In genomic region chr4:130913077-130913476, GRCm38 (mm10) we compare ENCODE assay signal across 8 mouse cellular contexts. TPM values are rescaled to one million over a fixed set of nuclear protein-coding genes. Genes with fewer than 3 reads are reported as not detected.
DNase-seq lines count a peak whose midpoint lies in the region; ATAC-seq and TF ChIP-seq lines count a peak whose summit lies in the region.

Gene Laptm5, plus strand, starts transcription at chr4:130913125.

- no peak within 1 kb of the TSS for H3K9ac ChIP-seq in heart, embryonic 11.5 days (ENCODE audit: low read depth, low read length)
- H3K9ac ChIP-seq in lung, embryonic 15.5 days = no peak within 1 kb of the TSS

- H3K9me3 ChIP-seq in heart, embryonic 11.5 days (replicated peaks; ENCODE audit: control insufficient read depth, low read length) = no peaks in the 10 kb centered on the region
- no peaks in the 10 kb centered on the region for H3K9me3 ChIP-seq in lung, embryonic 15.5 days

- no peak for ATAC-seq in heart, embryonic 11.5 days (replicated peaks; ENCODE audit: insufficient number of reproducible peaks, low FRiP score, low TSS enrichment)
- no peak for ATAC-seq in lung, embryonic 15.5 days (ENCODE audit: borderline replicate concordance, extremely low read depth, low FRiP score, low TSS enrichment)

- H3K4me1 ChIP-seq in cerebellum, adult 2 months (ENCODE audit: control insufficient read depth, insufficient read depth, low read length) = peaks cover 7% of the 10 kb centered on the region; the same call in 1 of the 2 replicates
- peaks cover 9% of the 10 kb centered on the region for H3K4me1 ChIP-seq in bone marrow, adult 2 months (ENCODE audit: control insufficient read depth, insufficient read depth, low read length)
- H3K4me1 ChIP-seq in heart, embryonic 11.5 days (ENCODE audit: control insufficient read depth, insufficient read depth, low read length) = peaks cover 4% of the 10 kb centered on the region
- no peaks in the 10 kb centered on the region for H3K4me1 ChIP-seq in lung, embryonic 15.5 days
- no peaks in the 10 kb centered on the region; the same call in 1 of the 2 replicates for H3K4me1 ChIP-seq in small intestine, adult 2 months (ENCODE audit: control insufficient read depth, insufficient read depth, insufficient read length, low read length)

- no peak for DNase-seq in cerebellum, adult 2 months
- DNase-seq in cerebellum, adult 8-10 months = no peak
- DNase-seq in layer of hippocampus, adult 18-20 months (ENCODE audit: low spot score in 2 of 2) = no peak
- DNase-seq in cerebellum, postnatal 36 days = no peak

- no peak for TF ChIP-seq CTCF in cerebellum, adult 2 months (IDR thresholded peaks at IDR 0.05; ENCODE audit: borderline replicate concordance, insufficient read depth, low read depth, low read length)
- TF ChIP-seq CTCF in bone marrow, adult 2 months (IDR thresholded peaks at IDR 0.05; ENCODE audit: control insufficient read depth, insufficient read depth, low read length) = no peak
- no peak for TF ChIP-seq CTCF in small intestine, adult 2 months (IDR thresholded peaks at IDR 0.05; ENCODE audit: extremely low read depth, insufficient read length, insufficient replicate concordance, low read depth, low read length)

- WGBS in cerebellum, adult 2 months = 74% methylated on average over 11 of the region's 11 CpGs
- WGBS in bone marrow, adult 2 months = under 1% methylated on average over 11 of the region's 11 CpGs
- 61% methylated on average over 11 of the region's 11 CpGs for WGBS in heart, embryonic 11.5 days (ENCODE audit: insufficient replicate concordance)
- 61% methylated on average over 11 of the region's 11 CpGs for WGBS in lung, embryonic 15.5 days
- 63% methylated on average over 11 of the region's 11 CpGs for WGBS in small intestine, adult 2 months

- H3K27ac ChIP-seq in cerebellum, adult 2 months (ENCODE audit: insufficient read depth, low read length) = no peak within 1 kb of the TSS
- H3K27ac ChIP-seq in bone marrow, adult 2 months (ENCODE audit: control insufficient read depth, insufficient read depth, low read depth, low read length, poor library complexity) = peak within 1 kb of the TSS; percentile 99
- no peak within 1 kb of the TSS; the same call in 1 of the 2 replicates for H3K27ac ChIP-seq in heart, embryonic 11.5 days (ENCODE audit: low read depth, low read length)
- no peak within 1 kb of the TSS for H3K27ac ChIP-seq in lung, embryonic 15.5 days
- peak within 1 kb of the TSS; percentile 87 for H3K27ac ChIP-seq in small intestine, adult 2 months (ENCODE audit: insufficient read depth, low read depth, low read length)

- no peak for TF ChIP-seq POLR2A in cerebellum, adult 2 months (IDR thresholded peaks at IDR 0.05; ENCODE audit: borderline replicate concordance, insufficient read depth, low read length)
- peak; percentile 98 for TF ChIP-seq POLR2A in bone marrow, adult 2 months (IDR thresholded peaks at IDR 0.05; ENCODE audit: borderline replicate concordance, control insufficient read depth, low read depth, low read length)
- TF ChIP-seq POLR2A in small intestine, adult 2 months (IDR thresholded peaks at IDR 0.05; ENCODE audit: low read depth, low read length) = peak; percentile 69; the same call in 1 of the 2 replicates

- H3K27me3 ChIP-seq in cerebellum, adult 2 months (ENCODE audit: control insufficient read depth, insufficient read depth, low read length) = no peaks in the 10 kb centered on the region
- no peaks in the 10 kb centered on the region for H3K27me3 ChIP-seq in heart, embryonic 11.5 days (ENCODE audit: control insufficient read depth, insufficient read depth, low read length)
- H3K27me3 ChIP-seq in lung, embryonic 15.5 days = no peaks in the 10 kb centered on the region
- H3K27me3 ChIP-seq in small intestine, adult 2 months (ENCODE audit: control insufficient read depth, insufficient read depth, low read length) = no peaks in the 10 kb centered on the region

- no peak within 1 kb of the TSS for H3K4me3 ChIP-seq in cerebellum, adult 2 months (replicated peaks; ENCODE audit: insufficient read depth, low read depth, low read length)
- H3K4me3 ChIP-seq in bone marrow, adult 2 months (replicated peaks; ENCODE audit: control insufficient read depth, low read depth, low read length) = peak within 1 kb of the TSS; percentile 94
- no peak within 1 kb of the TSS for H3K4me3 ChIP-seq in heart, embryonic 11.5 days (ENCODE audit: low read depth, low read length)
- H3K4me3 ChIP-seq in lung, embryonic 15.5 days = no peak within 1 kb of the TSS
- H3K4me3 ChIP-seq in small intestine, adult 2 months (ENCODE audit: low read depth, low read length) = peak within 1 kb of the TSS; percentile 74

- no peaks in the 10 kb centered on the region for H3K36me3 ChIP-seq in heart, embryonic 11.5 days (ENCODE audit: control insufficient read depth, insufficient read depth, low read length)
- H3K36me3 ChIP-seq in lung, embryonic 15.5 days = no peaks in the 10 kb centered on the region
- H3K36me3 ChIP-seq in small intestine, adult 2 months (ENCODE audit: control insufficient read depth, insufficient read depth, low read length) = no peaks in the 10 kb centered on the region

- no peak within 1 kb of the TSS for H3K4me2 ChIP-seq in heart, embryonic 11.5 days
- H3K4me2 ChIP-seq in lung, embryonic 15.5 days = no peak within 1 kb of the TSS

RNA-seq across cellular contexts. Expression of gene Laptm5, which starts in this region (rescaled TPM):
- 18.9 and 19.0 TPM in 2 replicates for polyA plus RNA-seq in cerebellum, adult 2 months (2012; rRNA removed)
- 193 and 436 TPM in 2 replicates for polyA plus RNA-seq in bone marrow, adult 2 months (2011; ENCODE audit: insufficient read depth, insufficient read length, low replicate concordance, missing spikeins)
- polyA plus RNA-seq in heart, embryonic 11.5 days (2014; fragmentation: Nextera tagmentation; extraction: Ambion mirVana) = 15.0 and 18.2 TPM in 2 replicates
- total RNA-seq in layer of hippocampus, adult 18-20 months (2021) = 10 to 100 TPM; 39.2 to 42.9 TPM
- polyA plus RNA-seq in lung, embryonic 15.5 days (2015; fragmentation: Nextera tagmentation; extraction: Ambion mirVana) = 37.8 and 45.5 TPM in 2 replicates
- 56.1 and 79.0 TPM in 2 replicates for polyA plus RNA-seq in small intestine, adult 2 months (2012; rRNA removed)

Comparison
In these comparisons a context has a peak if more than half of its experiments do, and no peak if none do; other contexts are left out.
1. H3K27ac ChIP-seq: peak in bone marrow, adult 2 months (single experiment) and small intestine, adult 2 months (single experiment); none in cerebellum, adult 2 months (single experiment), heart, embryonic 11.5 days (single experiment) and lung, embryonic 15.5 days (single experiment).
2. H3K4me3 ChIP-seq: peak in bone marrow, adult 2 months (single experiment) and small intestine, adult 2 months (single experiment); none in cerebellum, adult 2 months (single experiment), heart, embryonic 11.5 days (single experiment) and lung, embryonic 15.5 days (single experiment).